Mouse (Mus musculus) inflammation-experienced regulatory T-cells, adult 16 weeks (primary cell): ENCODE results near the gene Capza1. TPM values are rescaled to one million over a fixed set of nuclear protein-coding genes. Genes with fewer than 3 reads are reported as not detected.

ENCODE experiments used
- polyA plus RNA-seq: library from polyadenylated mRNA; unstranded; fragments of 100-300 nt; shearing (Covaris generic); gene quantifications from one replicate; pipeline ENCODE4 v1.2.1, GENCODE M21; 2017

Capza1 gene
- polyA plus RNA-seq, result 582 TPM

DNA sequence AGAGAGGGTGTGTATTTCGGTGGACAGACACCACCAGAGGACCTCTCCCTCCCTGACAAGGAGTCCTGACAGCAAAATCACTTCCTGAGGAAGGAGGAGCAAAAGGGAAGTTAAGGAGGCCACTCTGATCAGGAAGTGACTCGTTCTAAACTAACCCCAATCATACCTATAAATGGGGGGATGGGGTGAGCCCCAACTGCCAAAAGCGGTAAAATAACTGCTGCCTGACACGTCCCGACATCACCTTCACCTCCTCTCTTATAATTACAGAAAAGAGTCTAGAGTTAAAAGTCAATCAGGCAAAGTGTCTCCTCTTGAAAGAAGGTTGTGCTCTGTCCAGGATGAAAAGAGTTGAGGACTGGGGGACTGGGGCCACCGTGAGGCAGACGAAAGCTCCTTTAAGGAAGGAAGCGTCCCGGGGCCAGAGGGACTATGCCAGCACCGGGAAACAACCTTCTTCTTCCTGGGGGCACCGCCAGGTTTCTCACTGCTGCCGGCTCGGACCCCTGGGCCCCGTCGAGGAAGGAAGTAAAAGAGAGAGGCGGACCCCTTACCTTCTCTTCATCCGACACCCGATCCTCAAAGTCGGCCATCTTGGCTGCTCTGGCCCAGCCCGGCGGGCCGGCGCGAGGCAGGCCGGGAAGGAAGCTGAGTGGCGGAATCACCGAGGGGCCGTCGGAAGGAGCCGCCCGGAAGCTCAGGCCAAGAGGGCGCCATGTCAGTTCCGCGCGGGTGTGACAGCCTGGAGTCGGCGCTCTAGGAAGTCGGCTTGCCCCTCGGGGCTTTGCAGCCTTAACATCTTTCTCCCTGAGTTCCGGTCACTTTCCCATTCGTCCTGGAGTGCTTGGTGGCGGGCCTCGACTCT, at the start of gene Capza1, which contains the start of gene St7l:
Gene Capza1 (minus strand): TSS at position 720 of the 865 bp plus-strand sequence.
Gene St7l (plus strand): TSS at position 220 of the 865 bp plus-strand sequence.

DNA sequence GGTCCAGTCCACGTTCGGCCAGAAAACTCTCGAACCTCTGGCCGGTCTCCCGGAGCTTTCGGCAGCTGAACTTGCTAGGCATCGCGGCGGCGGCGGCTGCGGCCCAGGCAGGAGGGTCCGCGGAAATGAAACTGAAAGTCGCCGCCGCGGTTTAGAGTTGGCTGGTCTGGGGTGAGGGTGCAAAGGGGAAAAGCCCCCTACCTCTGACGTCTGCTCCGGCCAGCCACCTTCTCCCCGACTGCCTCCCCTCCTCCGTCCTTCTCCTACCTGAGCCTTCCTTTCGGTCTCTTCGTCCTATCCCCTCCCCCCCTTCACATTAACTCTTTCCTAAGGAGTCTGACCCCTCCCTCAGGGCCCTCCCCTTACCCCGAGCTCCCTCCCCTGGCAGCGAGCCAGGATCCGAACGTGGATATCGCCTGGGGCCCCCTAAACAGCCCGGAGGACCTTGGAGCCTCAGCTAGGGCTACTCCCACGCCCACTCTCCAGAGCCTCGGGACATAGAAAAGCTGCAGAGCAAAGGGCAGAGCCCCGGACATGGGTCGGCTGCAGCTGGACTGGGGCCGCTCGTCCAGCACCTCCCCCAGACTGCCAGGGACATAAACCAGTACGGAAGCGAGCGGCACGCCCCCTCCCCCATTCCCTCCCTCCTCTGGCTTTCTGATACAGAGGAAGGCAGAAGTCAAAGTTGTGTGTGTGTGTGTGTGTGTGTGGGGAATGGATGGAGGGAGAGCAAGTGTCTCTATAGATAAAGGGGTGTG, 46.1 kb downstream of the Capza1 start, which contains the start of gene Mov10:
Gene Mov10 (minus strand): TSS at position 573 of the 758 bp plus-strand sequence.

DNA sequence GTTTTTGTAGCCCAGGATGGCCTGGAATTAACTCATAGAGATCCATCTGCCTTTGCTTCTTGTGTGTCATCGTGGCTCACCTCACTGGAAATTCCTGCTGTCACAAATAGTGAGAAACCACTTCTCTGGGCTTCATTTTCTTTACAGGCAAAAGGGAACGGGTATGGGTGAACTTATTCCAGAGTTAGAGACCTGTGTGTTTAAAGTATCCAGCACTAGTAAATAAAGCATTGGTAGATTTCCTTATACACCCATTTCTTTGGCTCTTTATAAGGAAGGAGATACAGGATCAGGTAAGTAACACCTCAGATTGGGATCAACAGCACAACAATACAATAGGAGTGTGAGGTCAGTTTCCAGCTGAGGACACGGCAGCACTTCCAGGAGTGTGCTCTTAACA, 76.2 kb downstream of the Capza1 start, which contains the start of gene Rhoc:
Gene Rhoc (plus strand): TSS at position 301 of the 400 bp plus-strand sequence.

DNA sequence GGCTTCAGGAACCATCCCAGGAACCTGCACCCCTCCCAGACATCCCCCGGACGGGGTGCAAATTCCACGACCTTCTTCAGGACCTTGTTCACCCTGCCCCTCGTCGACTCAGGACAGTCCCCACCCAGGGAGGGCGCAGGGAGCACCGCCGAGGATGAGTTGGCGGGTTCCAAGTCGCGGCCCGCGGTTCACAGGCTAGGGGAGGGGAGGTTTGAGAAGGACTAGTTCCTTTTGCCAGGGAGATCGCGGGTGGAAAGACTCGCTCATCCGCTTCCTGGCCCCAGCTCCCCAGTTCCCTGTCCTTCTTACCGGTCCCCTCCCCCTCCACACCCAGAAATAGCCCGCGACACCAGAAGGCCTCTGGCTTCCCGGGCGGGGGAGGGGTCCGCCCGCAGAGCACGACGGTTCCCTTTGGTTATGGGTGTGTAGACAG, 82.8 kb downstream of the Capza1 start, which contains the start of gene Fam19a3:
Gene Fam19a3 (minus strand): TSS at position 370 of the 433 bp plus-strand sequence.

DNA sequence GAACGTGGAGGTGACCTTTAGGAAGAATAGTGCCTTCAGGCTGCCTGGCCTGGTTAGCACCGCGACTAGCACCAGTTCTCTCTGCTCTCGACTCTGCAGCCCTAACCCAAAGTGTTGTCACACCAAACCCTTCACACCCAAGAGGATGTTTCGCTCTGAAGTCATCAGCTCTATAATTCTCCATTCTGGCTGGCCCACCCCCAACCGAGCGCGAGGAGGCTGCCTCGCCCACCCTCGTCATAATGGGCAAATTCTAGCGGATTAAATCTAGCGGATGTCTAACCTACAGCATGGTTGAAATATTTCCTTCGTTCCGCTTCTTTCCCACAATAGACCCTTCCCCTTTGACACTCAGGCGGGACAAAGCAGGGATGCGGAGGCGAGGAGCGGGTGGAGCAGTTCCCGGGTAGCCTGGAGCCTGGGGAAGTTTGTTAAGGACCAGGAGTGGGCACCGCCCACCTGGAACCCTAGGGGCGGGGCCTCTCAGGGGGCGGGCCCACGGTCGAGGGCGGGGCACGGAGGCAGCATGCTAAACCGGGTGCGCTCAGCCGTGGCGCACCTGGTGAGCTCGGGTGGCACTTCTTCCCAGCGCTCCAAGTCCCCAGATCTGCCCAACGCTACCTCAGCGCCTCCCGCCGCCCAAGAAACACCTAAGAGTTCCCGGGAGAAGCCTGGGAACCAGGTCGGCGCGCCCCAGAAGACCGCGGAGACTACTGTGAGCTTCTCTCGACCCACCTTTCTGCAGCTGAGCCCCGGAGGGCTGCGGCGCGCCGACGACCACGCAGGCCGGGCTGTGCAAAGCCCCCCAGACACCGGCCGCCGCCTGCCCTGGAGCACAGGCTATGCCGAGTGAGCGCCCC, 83.5 kb downstream of the Capza1 start, which contains the start of gene Ppm1j:
Gene Ppm1j (plus strand): TSS at position 496 of the 860 bp plus-strand sequence.

Other genes starting within 250 kb of the Capza1 start
- gene Slc16a1, start 225.8 kb downstream of the Capza1 start, polyA plus RNA-seq, result 24.2 TPM
- gene Ppm1j, start 83.4 kb downstream of the Capza1 start, polyA plus RNA-seq, result 70.4 TPM
- 3.2 TPM for gene Fam19a3, start 82.7 kb downstream of the Capza1 start, polyA plus RNA-seq
- gene Rhoc, start 76.1 kb downstream of the Capza1 start, polyA plus RNA-seq, result 15.0 TPM
- 52.7 TPM for gene Mov10, start 45.9 kb downstream of the Capza1 start, polyA plus RNA-seq
- 51.9 TPM for gene St7l, start 500 bp downstream of the Capza1 start, polyA plus RNA-seq
- gene Wnt2b, start 97.4 kb upstream of the Capza1 start, polyA plus RNA-seq, result 0.23 TPM
- gene Cttnbp2nl, start 188.6 kb upstream of the Capza1 start, polyA plus RNA-seq, result 0.40 TPM
- not detected for gene 4930564D02Rik, start 202.3 kb upstream of the Capza1 start, polyA plus RNA-seq